Mouse (Mus musculus): ENCODE data around the gene Ubl3. TPM values are rescaled to one million over a fixed set of nuclear protein-coding genes. Genes with fewer than 3 reads are reported as not detected.
A peak's percentile ranks its signal among the peaks of the same experiment; 100 is the strongest.

Ubl3 gene
- polyA plus RNA-seq, 1 experiment: 185 TPM

GRCm38 (mm10) chr5:148535669-148536430 lies 16.7 kb downstream of the Ubl3 start:
- Histone ChIP-seq H3K4me3 (ENCODE audit: insufficient read depth, low read length) (no peak overlapping the region), H3K4me1 (ENCODE audit: control insufficient read depth, insufficient read depth, low read length) (peaks cover 46% of the 10 kb centered on the region), H3K27ac (ENCODE audit: insufficient read depth, low read depth, low read length) (peak overlapping the region; percentile 30)
- TF ChIP-seq POLR2A (IDR thresholded peaks at IDR 0.05; ENCODE audit: borderline replicate concordance, low read depth, low read length) (no peak), CTCF (IDR thresholded peaks at IDR 0.05; ENCODE audit: low read depth, low read length) (no peak)

GRCm38 (mm10) chr5:148534644-148535043 lies 17.9 kb downstream of the Ubl3 start:
- H3K4me3 ChIP-seq (ENCODE audit: insufficient read depth, low read length): no peak overlapping the region
- H3K27ac ChIP-seq (ENCODE audit: insufficient read depth, low read depth, low read length): no peak overlapping the region
- H3K4me1 ChIP-seq (ENCODE audit: control insufficient read depth, insufficient read depth, low read length): peaks cover 34% of the 10 kb centered on the region
- no peak for TF ChIP-seq CTCF (IDR thresholded peaks at IDR 0.05; ENCODE audit: low read depth, low read length)
- TF ChIP-seq POLR2A (IDR thresholded peaks at IDR 0.05; ENCODE audit: borderline replicate concordance, low read depth, low read length): no peak

GRCm38 (mm10) chr5:148533924-148534323 lies 18.7 kb downstream of the Ubl3 start:
- peaks cover 32% of the 10 kb centered on the region for H3K4me1 ChIP-seq (ENCODE audit: control insufficient read depth, insufficient read depth, low read length)
- no peak overlapping the region for H3K27ac ChIP-seq (ENCODE audit: insufficient read depth, low read depth, low read length)
- TF ChIP-seq POLR2A (IDR thresholded peaks at IDR 0.05; ENCODE audit: borderline replicate concordance, low read depth, low read length): no peak
- no peak for TF ChIP-seq CTCF (IDR thresholded peaks at IDR 0.05; ENCODE audit: low read depth, low read length)
- no peak overlapping the region for H3K4me3 ChIP-seq (ENCODE audit: insufficient read depth, low read length)

- Histone ChIP-seq H3K27ac (ENCODE audit: insufficient read depth, low read depth, low read length) (no peak overlapping the region), H3K4me3 (ENCODE audit: insufficient read depth, low read length) (no peak overlapping the region), H3K4me1 (ENCODE audit: control insufficient read depth, insufficient read depth, low read length) (peaks cover 31% of the 10 kb centered on the region)
- TF ChIP-seq POLR2A (IDR thresholded peaks at IDR 0.05; ENCODE audit: borderline replicate concordance, low read depth, low read length) (no peak), CTCF (IDR thresholded peaks at IDR 0.05; ENCODE audit: low read depth, low read length) (no peak)
These were observed 20.4 kb downstream of the Ubl3 start for GRCm38 (mm10) chr5:148532201-148532600.

GRCm38 (mm10) chr5:148527632-148528031 lies 25.0 kb downstream of the Ubl3 start:
- no peak for TF ChIP-seq POLR2A (IDR thresholded peaks at IDR 0.05; ENCODE audit: borderline replicate concordance, low read depth, low read length)
- no peak for TF ChIP-seq CTCF (IDR thresholded peaks at IDR 0.05; ENCODE audit: low read depth, low read length)
- H3K4me3 ChIP-seq (ENCODE audit: insufficient read depth, low read length): no peak overlapping the region
- H3K27ac ChIP-seq (ENCODE audit: insufficient read depth, low read depth, low read length): no peak overlapping the region
- H3K4me1 ChIP-seq (ENCODE audit: control insufficient read depth, insufficient read depth, low read length): peaks cover 20% of the 10 kb centered on the region

- no peak overlapping the region for H3K27ac ChIP-seq (ENCODE audit: insufficient read depth, low read depth, low read length)
- TF ChIP-seq CTCF (IDR thresholded peaks at IDR 0.05; ENCODE audit: low read depth, low read length) (no peak), POLR2A (IDR thresholded peaks at IDR 0.05; ENCODE audit: borderline replicate concordance, low read depth, low read length) (no peak)
- H3K4me3 ChIP-seq (ENCODE audit: insufficient read depth, low read length): no peak overlapping the region
- H3K4me1 ChIP-seq (ENCODE audit: control insufficient read depth, insufficient read depth, low read length): peaks cover 17% of the 10 kb centered on the region
These were observed 26.0 kb downstream of the Ubl3 start for GRCm38 (mm10) chr5:148526631-148527030.

- Histone ChIP-seq H3K4me3 (ENCODE audit: insufficient read depth, low read length) (no peak overlapping the region), H3K27ac (ENCODE audit: insufficient read depth, low read depth, low read length) (no peak overlapping the region), H3K4me1 (ENCODE audit: control insufficient read depth, insufficient read depth, low read length) (peaks cover 12% of the 10 kb centered on the region)
- TF ChIP-seq POLR2A (IDR thresholded peaks at IDR 0.05; ENCODE audit: borderline replicate concordance, low read depth, low read length): no peak
- TF ChIP-seq CTCF (IDR thresholded peaks at IDR 0.05; ENCODE audit: low read depth, low read length): no peak
These were observed 29.2 kb downstream of the Ubl3 start for GRCm38 (mm10) chr5:148523202-148523971.

- TF ChIP-seq POLR2A (IDR thresholded peaks at IDR 0.05; ENCODE audit: borderline replicate concordance, low read depth, low read length) (no peak), CTCF (IDR thresholded peaks at IDR 0.05; ENCODE audit: low read depth, low read length) (no peak)
- Histone ChIP-seq H3K4me3 (ENCODE audit: insufficient read depth, low read length) (no peak overlapping the region), H3K27ac (ENCODE audit: insufficient read depth, low read depth, low read length) (no peak overlapping the region), H3K4me1 (ENCODE audit: control insufficient read depth, insufficient read depth, low read length) (peaks cover 11% of the 10 kb centered on the region)
These were observed 30.2 kb downstream of the Ubl3 start for GRCm38 (mm10) chr5:148522378-148522777.

- Histone ChIP-seq H3K4me3 (ENCODE audit: insufficient read depth, low read length) (no peak overlapping the region), H3K27ac (ENCODE audit: insufficient read depth, low read depth, low read length) (no peak overlapping the region), H3K4me1 (ENCODE audit: control insufficient read depth, insufficient read depth, low read length) (peaks cover 13% of the 10 kb centered on the region)
- TF ChIP-seq POLR2A (IDR thresholded peaks at IDR 0.05; ENCODE audit: borderline replicate concordance, low read depth, low read length): no peak
- TF ChIP-seq CTCF (IDR thresholded peaks at IDR 0.05; ENCODE audit: low read depth, low read length): no peak
These were observed 35.1 kb downstream of the Ubl3 start for GRCm38 (mm10) chr5:148517445-148517844.
